Mouse (Mus musculus) left cerebral cortex, adult 11 months (tissue): ENCODE measurements around the gene Gm9803.

Experiments
- DNase-seq: peaks from one replicate; pipeline ENCODE4 v3.0.0; 2022; ENCODE audit warnings: low spot score

Gene Gm9803

DNA sequence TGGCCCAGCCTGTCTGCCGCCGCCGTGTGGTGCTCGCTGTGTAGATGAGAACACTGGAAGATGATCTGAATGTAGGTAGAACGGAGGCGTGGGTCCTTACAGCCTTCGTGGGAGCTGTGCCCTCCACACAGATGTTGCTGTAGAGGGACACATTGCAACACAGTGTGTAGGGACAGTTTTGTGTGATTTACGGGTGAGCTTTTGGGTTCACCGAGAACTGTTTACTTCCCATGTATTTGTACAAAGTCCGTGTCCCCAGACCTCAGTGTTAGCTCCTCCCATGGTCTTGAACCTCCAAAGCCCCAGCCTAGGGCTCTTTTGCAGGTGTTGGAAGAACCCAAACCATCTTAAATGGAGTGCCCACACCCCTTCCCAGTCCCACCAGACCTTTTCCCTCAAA is 10.9 kb upstream of the Gm9803 start:
- DNase-seq, result no peak

DNA sequence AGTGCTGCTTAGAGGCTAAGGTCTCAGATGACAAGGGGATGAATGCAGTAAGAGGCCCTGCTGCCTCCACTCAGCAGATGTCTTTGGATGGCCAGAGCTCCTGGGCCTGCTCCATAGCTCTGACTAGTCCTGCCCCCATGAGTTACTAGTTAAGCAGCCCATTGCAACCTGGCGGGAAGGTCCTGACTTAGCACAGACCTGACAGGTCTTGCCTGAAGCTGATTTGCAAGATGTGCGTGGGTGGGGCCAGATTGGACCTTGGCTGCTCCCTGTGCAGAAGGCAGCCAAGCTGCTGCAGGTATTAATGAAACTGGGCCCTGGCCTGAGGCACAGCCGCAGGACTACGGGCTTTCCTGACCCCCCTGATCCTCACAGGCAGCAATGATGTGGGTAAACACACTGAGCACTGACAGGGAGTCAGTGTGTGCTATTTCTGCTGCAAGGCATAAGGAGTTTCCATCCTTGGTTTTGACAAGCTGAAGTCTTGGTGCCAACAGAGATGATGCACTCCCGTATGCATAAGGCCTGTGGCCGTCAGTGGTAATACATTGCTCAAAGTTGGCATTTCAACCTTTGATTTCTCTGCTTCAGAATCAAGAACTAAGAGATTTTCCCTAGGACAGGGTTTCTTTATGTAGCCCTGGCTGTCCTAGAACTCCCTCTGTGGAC is 6.8 kb upstream of the Gm9803 start:
- no peak for DNase-seq

DNA sequence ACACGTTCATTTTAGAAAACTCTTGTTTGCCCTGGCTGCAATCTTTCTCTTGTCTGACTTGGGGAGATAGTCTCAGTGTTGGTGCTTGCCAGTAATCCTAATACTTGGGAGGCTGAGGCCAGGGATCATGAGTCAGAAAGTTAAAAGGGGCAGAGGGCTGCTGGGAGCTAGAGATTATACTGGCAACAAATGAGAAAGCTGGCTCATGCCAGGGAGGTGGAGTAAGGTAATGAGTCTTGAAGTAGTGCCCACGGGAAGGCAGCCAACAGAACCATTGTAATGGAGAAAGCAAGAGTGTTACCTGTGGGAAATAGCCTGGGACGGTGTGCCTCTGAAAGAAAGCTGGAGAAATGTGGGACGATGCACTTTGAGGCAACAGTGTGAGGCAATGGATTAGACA is 6.0 kb upstream of the Gm9803 start:
- DNase-seq, result no peak

DNA sequence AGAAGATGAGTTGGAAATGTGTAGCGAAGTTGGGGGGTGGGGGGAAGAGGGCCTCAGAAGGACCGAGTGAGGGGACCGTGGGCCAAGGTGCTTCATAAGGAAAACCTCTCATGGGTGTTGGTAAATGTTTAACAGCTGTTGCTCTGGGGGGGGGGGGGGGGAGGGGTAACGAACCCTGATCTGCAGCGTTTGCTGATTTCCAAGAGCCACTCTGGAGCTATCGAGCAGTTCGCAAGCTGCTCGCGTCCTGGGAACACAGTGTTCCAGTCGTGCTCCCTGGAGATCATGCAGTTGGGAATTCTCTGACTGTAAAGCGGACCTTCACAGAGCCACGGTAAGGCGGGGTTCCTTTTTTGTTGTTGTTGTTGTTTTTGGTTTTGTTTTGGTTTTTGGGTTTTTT is 5.5 kb upstream of the Gm9803 start:
- DNase-seq, result no peak

DNA sequence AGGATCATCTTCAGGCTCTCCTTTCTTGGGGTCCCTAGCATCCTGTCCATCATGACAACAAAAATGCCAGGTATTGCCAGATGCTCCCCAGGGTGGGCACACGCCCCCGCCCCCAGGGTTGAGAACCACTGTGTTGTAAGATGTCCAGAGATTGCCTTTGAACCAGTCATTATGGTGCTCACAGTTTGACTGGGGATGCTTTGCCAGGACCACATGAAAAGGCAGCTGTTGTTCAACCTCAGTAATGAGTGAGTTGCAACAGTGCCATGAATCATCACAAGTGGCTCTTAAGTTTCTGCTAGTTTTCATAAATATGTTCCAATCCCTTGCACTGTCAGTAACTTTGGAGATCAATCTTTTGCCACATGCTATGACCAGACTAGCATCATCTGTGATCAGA is 3.9 kb upstream of the Gm9803 start:
- DNase-seq, result no peak

DNA sequence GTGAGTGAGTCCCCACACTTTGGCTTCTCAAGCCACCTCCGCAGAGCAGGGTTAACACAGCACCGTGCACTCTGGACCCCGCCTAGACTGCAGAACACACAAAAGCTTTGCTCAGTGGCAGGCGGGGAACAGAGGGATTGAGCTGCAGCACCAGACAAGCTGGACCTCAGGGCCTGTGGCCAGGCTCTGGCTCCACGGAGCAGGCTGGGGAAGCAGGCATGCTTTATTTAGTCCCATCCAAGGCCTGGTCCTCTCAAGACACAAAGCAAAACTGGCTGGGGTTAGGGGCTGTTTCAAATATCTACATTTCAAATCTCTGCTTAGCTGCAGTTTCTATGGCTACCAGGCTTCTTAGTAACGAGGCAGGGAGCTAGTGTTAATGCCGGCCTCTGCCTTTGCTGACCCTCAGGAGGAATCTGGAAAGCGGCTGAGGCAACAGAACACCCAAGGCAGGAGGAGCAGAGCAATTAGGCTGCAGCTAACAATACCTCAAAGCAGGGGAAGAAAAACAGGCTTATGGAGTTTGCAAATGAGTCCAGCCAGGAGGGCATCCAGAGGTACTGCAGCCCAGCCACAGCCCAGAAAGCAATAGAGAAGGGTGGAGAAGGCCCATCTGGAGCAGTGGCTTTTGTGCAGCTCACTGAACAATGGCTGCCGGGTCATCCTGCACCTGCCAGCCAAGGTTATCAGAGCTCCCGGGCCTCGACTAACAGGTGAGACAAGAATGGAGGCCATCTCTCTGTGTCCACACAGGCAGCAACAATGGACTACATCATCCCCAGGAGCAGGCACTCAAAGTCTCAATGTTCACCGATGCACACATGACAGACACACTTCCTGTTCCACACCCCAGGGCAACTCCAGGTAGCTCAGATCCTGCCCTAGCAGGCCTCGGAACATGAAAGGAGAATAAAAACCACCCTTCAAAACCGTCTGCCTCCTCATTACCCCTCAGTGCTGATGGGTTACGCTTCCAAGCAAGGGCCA is 3.7 kb downstream of the Gm9803 start:
- DNase-seq, result peak; percentile 19

DNA sequence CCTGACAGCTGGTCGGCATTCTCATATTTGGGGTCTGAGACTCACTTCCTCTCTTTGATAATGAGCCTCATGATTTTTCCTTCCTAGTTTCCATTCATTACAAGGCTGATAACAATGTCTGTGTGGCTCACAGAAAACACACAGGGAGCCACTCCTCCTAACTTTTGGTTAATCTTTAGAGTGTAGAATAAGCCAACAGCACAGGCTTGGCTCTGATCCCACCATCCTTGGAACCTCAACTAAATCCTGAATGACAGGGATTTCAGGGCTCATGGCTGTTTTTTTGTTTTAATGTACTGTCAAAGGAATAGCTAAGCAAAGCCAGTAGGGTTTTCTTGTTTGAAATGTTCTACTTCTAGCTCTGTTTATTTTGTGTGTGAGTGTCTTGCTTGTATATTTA is 10.5 kb downstream of the Gm9803 start:
- no peak for DNase-seq

DNA sequence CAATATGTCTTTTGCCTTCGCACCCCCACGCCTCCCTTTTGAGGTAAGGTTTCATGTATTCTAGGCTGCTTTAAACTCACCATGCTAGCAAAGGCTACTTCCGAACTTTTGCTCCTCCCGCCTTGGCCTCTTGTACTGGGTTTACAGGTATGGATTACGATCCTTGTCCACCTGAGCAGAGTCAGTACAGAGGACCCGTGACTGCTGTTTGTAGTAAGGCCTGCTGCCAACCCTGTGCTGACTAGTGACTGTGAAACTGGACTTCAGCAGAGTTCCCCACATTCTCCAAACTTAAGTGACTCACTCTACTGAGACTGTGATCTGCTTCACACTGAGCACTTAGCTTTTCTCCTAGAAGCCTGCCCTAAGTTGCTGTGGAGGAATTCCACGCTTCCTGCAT is 13.8 kb downstream of the Gm9803 start:
- no peak for DNase-seq

DNA sequence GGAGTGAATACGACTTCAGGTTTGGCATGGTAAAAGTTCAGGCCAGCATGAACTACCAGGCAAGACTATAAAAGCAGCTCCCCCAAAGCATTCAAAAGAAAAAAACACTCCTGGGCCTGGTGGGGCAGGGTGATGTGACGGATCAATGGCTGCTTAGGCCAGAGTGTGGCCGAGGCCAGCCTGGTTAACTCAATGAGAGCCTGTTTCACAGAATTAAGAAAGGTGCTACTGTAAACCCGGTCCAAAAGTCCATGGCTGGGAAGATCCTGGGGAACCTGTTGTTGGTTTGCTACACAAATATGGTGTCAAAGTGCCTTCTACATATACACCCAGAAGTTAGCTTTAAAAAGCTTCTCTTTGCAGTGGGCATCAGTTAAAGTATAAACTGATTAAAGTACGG is 14.9 kb downstream of the Gm9803 start:
- DNase-seq, result no peak

DNA sequence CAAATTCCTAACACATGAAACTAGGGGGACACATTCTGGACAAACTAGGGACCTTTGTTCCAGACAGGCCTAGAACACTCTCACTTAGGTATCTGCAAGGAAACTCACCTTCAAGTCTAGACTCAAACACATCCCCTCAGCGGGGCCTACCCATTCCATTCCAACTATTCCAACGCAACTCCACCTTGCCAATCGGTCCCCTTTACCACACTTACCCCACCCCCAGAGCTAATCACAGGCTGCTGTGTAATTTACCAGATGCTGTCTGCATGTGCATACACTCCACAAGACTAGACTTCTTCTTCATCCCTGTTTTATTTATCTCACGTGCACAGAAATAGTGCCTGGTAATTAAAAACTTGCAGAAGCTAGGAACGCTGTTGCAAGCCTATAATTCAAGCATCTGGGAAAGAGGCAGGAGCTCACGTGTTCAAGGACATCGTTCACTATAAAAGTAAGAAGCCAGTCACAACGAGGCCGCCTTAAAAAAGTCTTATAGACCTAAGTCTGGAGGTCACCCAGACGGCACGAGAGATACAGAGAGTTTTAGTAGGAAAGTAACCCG is 15.9 kb downstream of the Gm9803 start:
- no peak for DNase-seq

DNA sequence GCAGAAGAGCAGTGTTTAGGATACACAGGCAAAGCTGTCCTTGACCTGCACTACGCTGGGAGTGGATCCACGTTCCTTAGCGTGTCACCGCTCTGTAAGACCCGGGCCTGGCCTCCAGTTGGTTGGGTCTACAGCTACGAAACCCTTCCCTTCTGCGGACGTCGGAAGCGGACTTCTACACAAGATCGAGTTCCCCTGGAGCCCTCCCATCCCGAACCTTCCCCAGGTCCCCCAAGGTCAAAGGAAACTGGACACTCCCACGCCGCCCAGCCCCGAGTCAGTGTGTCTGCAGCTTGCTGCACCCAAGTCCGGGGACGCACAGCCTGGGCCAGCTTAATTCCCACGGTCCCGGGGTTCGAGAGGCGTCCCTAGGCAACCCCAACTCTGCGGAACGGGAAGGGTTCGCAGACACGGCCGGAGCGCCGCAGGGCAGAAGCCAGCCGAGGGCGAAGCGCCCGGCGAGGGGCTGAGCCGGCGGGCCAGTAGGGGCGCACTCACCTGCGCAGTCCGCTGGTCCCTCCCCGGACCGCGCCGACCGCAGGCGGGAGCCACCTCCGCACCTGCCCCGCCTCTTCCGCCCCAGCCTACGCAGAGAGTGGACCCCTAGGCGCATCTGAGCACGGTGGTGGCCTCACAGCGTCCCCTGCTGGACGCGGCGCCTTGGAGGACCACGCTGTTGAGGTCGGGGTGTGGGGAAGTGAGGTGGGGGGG is 16.7 kb downstream of the Gm9803 start, which contains the start of gene 1700021F05Rik:
1700021F05Rik (minus strand) TSS at position 553 of the 711 bp plus-strand sequence.
- DNase-seq, result peak; percentile 88

DNA sequence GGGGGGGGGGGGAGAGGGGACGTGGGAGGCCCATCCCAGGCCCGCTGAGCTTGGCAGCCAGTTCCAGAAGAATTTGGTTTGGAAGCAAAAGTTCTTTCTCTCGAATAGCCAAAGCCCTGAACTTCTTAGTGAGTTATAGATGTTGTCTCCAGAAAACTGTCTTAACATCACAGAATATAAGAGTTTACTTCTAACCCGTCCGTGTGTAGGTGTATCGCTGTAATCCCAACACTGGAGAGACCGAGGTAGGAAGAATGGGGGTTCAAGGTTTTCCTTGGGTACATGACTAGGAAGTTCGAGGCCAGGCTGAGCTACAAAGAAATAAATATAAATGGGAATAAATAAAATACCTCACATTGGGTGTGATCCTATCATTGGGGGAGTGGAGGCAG is 17.3 kb downstream of the Gm9803 start:
- no peak for DNase-seq

DNA sequence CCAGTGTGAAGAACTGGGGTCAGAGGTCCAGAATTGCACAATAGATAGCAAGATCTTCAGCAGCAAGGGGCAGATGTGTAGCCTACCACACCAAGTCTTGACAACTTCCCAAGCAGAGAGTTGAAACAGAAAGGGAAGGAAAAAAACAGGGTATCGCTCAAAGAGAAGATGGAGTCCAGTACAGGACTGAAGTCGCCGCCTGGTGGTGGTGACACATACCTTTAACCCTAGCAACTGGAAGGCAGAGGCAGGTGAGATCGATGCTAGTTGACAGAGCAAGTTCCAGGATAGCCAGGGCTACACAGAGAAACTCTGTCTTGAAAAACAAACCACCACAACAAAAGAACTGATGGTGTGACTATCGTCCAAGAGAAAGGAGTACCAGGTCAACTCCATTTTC is 25.5 kb downstream of the Gm9803 start:
- no peak for DNase-seq

DNA sequence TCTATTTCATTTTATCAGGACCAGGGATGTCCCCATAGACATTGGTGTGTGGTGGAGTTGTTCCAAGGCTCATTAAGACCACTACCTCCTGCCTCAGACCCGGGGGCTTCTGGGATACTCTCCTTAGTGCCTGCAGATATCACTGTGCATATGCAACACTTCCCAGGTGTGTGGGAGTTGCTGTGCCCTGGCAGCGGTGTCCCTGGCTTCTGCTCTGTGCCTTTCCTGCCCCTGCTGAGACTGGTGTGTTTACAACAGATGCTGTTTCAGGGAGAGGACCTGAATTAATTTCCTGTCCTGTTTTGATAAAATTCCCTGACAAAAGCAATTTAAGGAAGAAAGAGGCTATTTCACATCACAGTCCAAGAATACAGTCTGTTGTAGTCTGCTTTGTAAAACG is 27.0 kb downstream of the Gm9803 start:
- no peak for DNase-seq

DNA sequence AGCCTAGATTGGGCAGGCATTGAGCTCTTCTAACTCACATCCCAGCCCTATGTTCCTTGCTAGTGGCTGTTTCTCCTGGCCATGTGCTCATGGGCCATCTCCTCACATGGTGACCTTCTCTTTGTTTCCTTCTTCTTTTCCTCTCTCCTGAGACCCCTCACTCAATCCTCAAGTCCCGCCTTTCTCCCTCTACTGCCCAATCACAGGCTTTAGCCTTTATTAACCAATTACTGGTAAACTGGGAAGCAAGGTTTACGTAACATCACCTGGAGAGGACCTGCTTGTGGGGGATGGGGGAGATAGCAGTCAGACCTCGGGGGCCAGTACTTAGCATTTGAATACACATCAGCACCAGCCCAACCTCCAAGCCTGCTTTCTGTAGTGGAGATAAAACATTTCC is 27.5 kb downstream of the Gm9803 start:
- DNase-seq, result no peak

DNA sequence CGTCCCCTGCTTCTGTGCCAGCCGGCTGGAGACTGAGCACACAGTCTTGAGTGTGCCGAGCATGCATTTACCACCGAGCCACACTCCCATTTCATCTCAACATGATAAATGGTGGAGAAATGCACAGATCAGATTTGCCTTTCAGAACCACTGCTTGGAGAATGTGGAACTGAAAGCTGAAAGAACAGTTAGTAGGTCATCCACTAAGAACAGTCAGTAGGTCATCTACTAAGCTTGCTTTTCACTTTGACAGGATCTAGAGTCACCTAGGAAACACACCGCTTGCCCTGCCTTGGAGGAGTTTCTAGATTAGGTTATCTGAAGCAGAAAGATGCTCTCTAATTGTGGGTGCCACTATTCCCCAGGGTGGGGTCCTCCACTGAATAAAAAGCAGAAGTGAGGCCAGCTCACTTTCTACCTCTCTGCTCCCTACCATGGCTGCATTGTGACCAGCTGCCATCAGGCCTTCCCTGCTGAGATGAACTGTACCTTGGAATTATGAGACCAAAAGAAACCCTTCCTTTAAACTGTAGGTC is 33.8 kb downstream of the Gm9803 start:
- DNase-seq, result no peak

DNA sequence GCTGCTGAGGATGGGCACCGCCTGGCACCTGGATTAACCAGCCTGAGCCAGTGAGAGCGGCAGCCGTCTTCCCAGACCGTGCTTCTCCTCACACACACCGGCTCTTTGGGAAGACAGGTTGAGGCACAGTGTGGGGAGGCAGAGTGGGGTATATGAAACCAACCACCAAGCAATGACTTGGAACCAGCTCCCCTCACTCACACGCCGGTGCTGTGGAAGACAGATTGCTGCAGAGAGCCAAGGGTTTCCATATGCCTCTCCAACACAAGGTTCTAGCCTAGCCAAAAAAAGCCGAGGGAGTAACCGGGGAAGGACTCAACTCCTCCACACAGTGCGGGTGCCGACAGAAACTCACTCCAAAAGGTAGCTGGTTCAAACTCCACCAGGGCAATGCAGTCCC is 35.4 kb downstream of the Gm9803 start:
- DNase-seq, result no peak

DNA sequence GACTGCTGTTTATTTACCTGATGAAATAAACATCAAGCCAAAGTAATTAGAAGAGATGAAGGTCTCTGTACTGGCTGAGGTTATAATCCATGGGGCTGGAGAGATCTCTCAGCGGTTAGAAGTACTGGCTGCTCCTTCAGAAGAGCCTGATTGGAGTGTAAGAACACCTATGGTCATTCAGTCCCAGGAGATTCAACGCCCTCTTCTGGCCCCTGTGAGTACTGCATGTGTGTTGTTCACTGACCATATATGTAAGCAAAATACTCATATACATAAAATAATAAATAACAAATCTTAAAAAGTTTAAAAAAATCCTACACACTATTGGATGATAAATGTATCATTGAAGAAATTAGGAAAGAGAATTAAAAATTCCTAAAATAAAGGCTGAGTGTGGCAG is 36.9 kb downstream of the Gm9803 start:
- DNase-seq, result no peak

DNA sequence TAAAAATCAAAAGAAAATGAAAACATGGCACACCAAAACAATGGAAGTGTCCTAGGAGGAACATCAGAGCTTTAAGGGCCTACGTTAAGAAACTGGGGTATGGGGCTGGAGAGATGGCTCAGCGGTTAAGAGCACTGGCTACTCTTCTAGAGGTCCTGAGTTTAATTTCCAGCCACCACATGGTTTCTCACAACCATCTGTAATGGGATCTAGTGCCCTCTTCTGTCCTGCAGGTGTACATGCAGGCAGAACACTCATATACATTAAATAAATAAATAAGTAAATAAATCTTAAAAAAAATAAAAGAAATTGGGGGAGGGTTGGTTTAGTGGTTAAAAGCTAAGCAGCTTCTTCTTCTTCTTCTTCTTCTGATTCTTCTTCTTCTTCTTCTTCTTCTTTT is 37.4 kb downstream of the Gm9803 start:
- DNase-seq, result no peak
